Mouse (Mus musculus) embryonic fibroblast, embryonic 13.5 days (primary cell): ENCODE measurements around the gene Galntl6.
"Not testable (repeated sequence)": the region's sequence is repeated elsewhere in the genome, so short reads cannot be mapped to it uniquely, and the experiment has no call there.

Source experiments
- CTCF ChIP-seq: IDR thresholded peaks from 2 replicates; pipeline ENCODE4 v1.5.1; 2011; ENCODE audit warnings: mild to moderate bottlenecking, control low read depth, low read length, moderate library complexity, borderline replicate concordance; ENCODE audit not compliant: insufficient read depth
- POLR2A ChIP-seq: IDR thresholded peaks from 2 replicates; pipeline ENCODE4 v1.6.1; 2011; ENCODE audit warnings: low read depth, mild to moderate bottlenecking, control low read depth, low read length, moderate library complexity

GRCm38 (mm10) chr8:57762622-57763021, 1149.8 kb downstream of the Galntl6 start:
- TF ChIP-seq POLR2A, CTCF: not testable (repeated sequence)
